14 mouse cellular contexts compared by ENCODE assay signal in genomic region chr10:121829800-121830303, GRCm38 (mm10).
DNase-seq lines count a peak whose midpoint lies in the region; ATAC-seq lines count a peak whose summit lies in the region.
"Had no signal": no experiment of that assay in that cellular context is flagged by ENCODE, and none has a peak within 500 bp of the region (broad histone marks: within the 10 kb centered on the region; RNA-seq: fewer than 3 reads in every experiment).

No protein-coding gene starts in this region.

- H3K4me3 ChIP-seq in midbrain, embryonic 10.5 days = no peak overlapping the region
- no peak overlapping the region for H3K4me3 ChIP-seq in midbrain, embryonic 11.5 days (ENCODE audit: low read depth, low read length)
- no peak overlapping the region for H3K4me3 ChIP-seq in hindbrain, embryonic 10.5 days
- H3K4me3 ChIP-seq in limb, embryonic 13.5 days = no peak overlapping the region
- H3K4me3 ChIP-seq: limb, embryonic 15.5 days; neural tube, embryonic 12.5 days had no signal

- 91% methylated on average over 5 of the region's 5 CpGs for WGBS in midbrain, embryonic 10.5 days
- WGBS in midbrain, embryonic 11.5 days = 89% methylated on average over 5 of the region's 5 CpGs
- WGBS in hindbrain, embryonic 10.5 days = 82% methylated on average over 5 of the region's 5 CpGs
- 80% methylated on average over 5 of the region's 5 CpGs for WGBS in limb, embryonic 13.5 days

- peak overlapping the region; percentile 39; the same call in 1 of the 2 replicates for H3K27ac ChIP-seq in midbrain, embryonic 10.5 days (replicated peaks)
- no peak overlapping the region for H3K27ac ChIP-seq in midbrain, embryonic 11.5 days (ENCODE audit: low read depth, low read length)
- H3K27ac ChIP-seq in hindbrain, embryonic 10.5 days = peak overlapping the region; percentile 57; the same call in 1 of the 2 replicates
- no peak overlapping the region for H3K27ac ChIP-seq in limb, embryonic 13.5 days
- H3K27ac ChIP-seq: limb, embryonic 15.5 days had no signal

- H3K9ac ChIP-seq in midbrain, embryonic 11.5 days (ENCODE audit: low read length) = no peak overlapping the region
- H3K9ac ChIP-seq in limb, embryonic 13.5 days = no peak overlapping the region
- H3K9ac ChIP-seq: limb, embryonic 15.5 days; lung, embryonic 14.5 days; neural tube, embryonic 12.5 days had no signal

- H3K9me3 ChIP-seq in midbrain, embryonic 10.5 days (replicated peaks) = no peaks in the 10 kb centered on the region
- no peaks in the 10 kb centered on the region for H3K9me3 ChIP-seq in midbrain, embryonic 11.5 days (ENCODE audit: control insufficient read depth, low read length)
- no peaks in the 10 kb centered on the region for H3K9me3 ChIP-seq in hindbrain, embryonic 10.5 days
- no peaks in the 10 kb centered on the region for H3K9me3 ChIP-seq in limb, embryonic 13.5 days
- H3K9me3 ChIP-seq: limb, embryonic 15.5 days; neural tube, embryonic 12.5 days had no signal

- peaks cover 15% of the 10 kb centered on the region for H3K4me1 ChIP-seq in midbrain, embryonic 10.5 days
- peaks cover 5% of the 10 kb centered on the region for H3K4me1 ChIP-seq in midbrain, embryonic 11.5 days (ENCODE audit: control insufficient read depth, insufficient read depth, low read length)
- peaks cover 17% of the 10 kb centered on the region for H3K4me1 ChIP-seq in hindbrain, embryonic 10.5 days (replicated peaks)
- H3K4me1 ChIP-seq in limb, embryonic 13.5 days = peaks cover 58% of the 10 kb centered on the region

- peaks cover 25% of the 10 kb centered on the region for H3K36me3 ChIP-seq in midbrain, embryonic 10.5 days
- H3K36me3 ChIP-seq in midbrain, embryonic 11.5 days (ENCODE audit: control insufficient read depth, insufficient read depth, low read length) = no peaks in the 10 kb centered on the region
- H3K36me3 ChIP-seq in hindbrain, embryonic 10.5 days = peaks cover 19% of the 10 kb centered on the region
- peaks cover 8% of the 10 kb centered on the region; the same call in 1 of the 2 replicates for H3K36me3 ChIP-seq in limb, embryonic 13.5 days
- H3K36me3 ChIP-seq: limb, embryonic 15.5 days had no signal

- H3K27me3 ChIP-seq in midbrain, embryonic 10.5 days (ENCODE audit: low read depth, poor library complexity, severe bottlenecking) = no peaks in the 10 kb centered on the region
- H3K27me3 ChIP-seq in midbrain, embryonic 11.5 days (ENCODE audit: control insufficient read depth, insufficient read depth, low read length) = no peaks in the 10 kb centered on the region
- no peaks in the 10 kb centered on the region for H3K27me3 ChIP-seq in hindbrain, embryonic 10.5 days (ENCODE audit: insufficient read depth, poor library complexity, severe bottlenecking)
- H3K27me3 ChIP-seq in limb, embryonic 13.5 days = no peaks in the 10 kb centered on the region
- H3K27me3 ChIP-seq: limb, embryonic 15.5 days; neural tube, embryonic 12.5 days had no signal

- H3K4me2 ChIP-seq in midbrain, embryonic 11.5 days = no peak overlapping the region
- H3K4me2 ChIP-seq in limb, embryonic 13.5 days (replicated peaks) = peak overlapping the region; percentile 46; the same call in 1 of the 2 replicates
- H3K4me2 ChIP-seq: lung, embryonic 14.5 days had no signal

- DNase-seq in midbrain, embryonic 10.5 days (ENCODE audit: low spot score) = no peak
- DNase-seq in midbrain, embryonic 11.5 days (ENCODE audit: low spot score, missing footprints) = no peak
- no peak for DNase-seq in hindbrain, embryonic 10.5 days (ENCODE audit: low spot score)
- DNase-seq in thymus, postnatal 4 days = no peak
- DNase-seq in right cerebral cortex, postnatal 25 days = no peak
- no peak for DNase-seq in cerebellum, adult 9-11 months
- DNase-seq: adrenal gland, postnatal 25 days; cerebellum, postnatal 36 days; heart, postnatal 10 days; kidney, adult 2 months; lung, embryonic 14.5 days had no signal

- no peak for ATAC-seq in midbrain, embryonic 11.5 days (ENCODE audit: low FRiP score)
- no peak for ATAC-seq in limb, embryonic 13.5 days (ENCODE audit: low FRiP score, low read depth)

Comparison
In these comparisons a context has a peak if more than half of its experiments do, and no peak if none do; other contexts are left out.
1. H3K27ac ChIP-seq: peak in midbrain, embryonic 10.5 days (single experiment) and hindbrain, embryonic 10.5 days (single experiment); none in midbrain, embryonic 11.5 days (single experiment) and limb, embryonic 13.5 days (single experiment).